Mouse (Mus musculus) inflammation-experienced regulatory T-cells, adult 6 months (primary cell): ENCODE measurements around the gene Zfp804a. TPM values are rescaled to one million over a fixed set of nuclear protein-coding genes. Genes with fewer than 3 reads are reported as not detected.

Experiments used
- ATAC-seq: one replicate; pipeline ENCODE4 v1.8.0; 2017
- polyA plus RNA-seq, 3 experiments: library from polyadenylated mRNA; unstranded; fragments of 100-300 nt; shearing (Covaris generic); gene quantifications; one replicate each; pipeline ENCODE4 v1.2.1; 2017

Gene Zfp804a
- polyA plus RNA-seq = not detected

DNA sequence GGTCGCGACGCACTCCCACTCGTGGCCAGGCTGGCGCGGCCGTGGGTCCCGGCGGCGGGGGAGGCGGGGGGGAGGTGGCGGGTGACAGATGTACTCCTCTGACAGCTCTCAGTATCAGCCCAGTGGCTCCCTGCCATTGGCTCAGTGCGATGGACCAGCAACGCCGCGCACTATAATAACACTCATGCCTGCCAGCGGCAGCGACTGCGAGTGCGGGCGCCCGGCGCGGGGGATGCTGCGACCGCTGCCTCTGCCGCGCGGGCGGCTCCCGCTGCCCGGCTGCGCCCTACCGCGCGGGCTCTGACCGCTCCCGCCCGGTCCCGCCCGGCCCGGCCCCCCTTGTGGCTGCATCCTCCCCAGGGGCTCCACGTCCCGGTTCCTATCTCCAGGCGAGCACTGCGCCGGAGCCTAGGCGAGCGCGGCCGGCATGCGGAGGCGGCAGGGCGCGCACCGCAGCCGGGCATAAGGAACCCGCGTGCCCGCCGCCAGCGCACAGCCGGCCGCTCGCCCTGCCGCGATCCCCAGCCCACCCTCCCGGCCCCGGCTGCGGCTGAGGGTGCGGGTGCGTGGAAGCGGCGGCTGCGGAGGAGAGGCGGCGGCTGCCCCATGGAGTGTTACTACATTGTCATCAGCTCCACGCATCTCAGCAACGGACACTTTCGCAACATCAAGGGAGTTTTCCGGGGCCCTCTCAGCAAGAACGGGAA, at the start of gene Zfp804a:
Zfp804a (plus strand) TSS at position 38 of the 707 bp plus-strand sequence.
- ATAC-seq = no peak

DNA sequence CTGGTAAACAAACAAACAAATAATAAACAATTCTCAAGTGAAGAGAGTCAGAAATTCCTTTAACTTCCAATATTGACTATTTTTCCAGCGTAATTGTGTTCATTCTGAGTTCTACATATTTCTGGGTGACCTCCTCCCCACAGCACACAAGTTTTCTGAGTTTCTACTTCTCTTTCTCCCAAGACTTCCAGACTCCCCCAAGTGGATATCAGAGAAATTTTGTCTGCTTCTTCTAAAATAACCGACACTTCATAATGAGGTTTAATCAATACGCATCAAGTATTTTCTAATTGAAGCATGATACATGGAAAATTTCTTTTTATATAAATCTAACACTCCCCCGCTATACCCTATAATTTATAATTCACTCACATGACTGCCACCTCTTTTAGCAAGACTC, 1.4 kb upstream of the Zfp804a start:
- no peak for ATAC-seq

DNA sequence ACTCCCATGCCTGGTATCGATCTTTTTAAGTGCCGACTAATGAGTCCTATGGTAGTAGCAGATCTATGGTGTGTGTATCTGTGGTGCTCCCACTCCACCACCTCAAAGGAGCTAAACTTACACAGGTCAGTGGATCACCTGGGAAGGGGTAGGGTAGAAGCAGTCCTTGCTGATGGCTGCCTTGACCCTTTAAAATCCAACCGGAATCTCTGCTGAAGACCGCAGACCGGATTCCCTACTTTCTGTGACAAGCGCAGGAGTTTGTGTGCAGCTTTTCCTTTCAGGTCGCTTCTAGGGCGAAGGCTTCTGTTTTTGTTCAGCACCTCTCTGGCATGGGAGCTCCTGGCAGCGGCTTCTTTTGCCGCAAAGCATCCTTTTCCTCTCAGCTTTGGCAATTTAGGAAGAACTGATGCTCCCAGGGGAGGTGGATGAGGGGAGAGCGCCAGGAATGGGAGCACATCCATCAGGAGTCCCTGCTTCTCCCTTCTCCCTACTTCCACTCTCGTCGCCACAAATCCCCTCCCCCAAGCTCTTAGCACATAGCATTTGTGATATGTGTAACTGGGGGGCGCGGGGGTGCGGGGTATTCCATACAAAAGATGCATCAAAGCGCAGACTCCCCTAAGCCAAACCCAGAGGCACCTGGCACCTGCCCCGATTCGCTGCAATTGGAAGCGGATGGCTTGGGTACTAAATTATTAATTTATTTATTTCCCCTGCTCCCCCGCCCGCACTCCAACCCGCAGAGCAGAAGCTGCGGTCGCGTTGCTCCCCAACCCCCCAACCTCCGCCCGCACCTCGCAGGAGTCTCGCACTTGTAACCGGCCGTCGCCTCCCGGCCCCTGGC, 461 bp upstream of the Zfp804a start:
- ATAC-seq = no peak

DNA sequence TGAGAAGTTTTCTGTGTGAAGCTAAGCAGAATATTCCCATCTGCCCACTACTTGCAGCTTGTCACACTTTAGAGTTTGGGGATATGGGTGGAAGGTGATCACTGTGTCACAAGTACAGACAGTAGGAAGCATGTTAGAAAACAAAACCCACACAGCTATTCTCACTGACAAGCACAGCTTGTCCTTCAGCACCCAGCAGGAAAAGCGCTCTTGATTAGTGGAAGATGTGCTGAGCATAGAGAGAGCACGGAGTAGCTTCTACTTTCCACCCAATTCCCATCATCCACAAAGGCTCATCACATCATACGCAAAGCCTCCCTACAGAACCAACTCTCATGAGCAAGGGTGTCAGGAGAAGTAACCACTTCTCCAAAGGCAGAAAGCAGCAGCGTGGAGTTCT, 1.4 kb downstream of the Zfp804a start:
- ATAC-seq = no peak

DNA sequence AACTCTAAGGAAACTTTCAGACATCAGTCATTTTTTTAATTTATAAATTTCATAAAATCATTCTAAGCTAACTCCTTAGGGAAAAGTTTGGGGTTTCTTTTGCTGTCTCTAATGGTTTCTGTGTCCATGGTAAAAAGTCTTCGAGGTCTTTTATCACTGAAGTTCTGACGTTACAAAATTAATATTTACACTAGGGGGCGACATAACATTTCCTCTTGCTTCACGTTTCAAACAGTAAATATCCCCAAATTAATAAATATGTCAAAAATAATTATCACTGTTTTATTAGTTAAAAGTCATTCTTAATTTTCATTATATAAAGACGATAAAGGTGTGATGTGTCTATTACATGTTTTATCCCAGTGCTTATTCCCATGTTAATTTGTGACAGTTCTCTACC, 11.6 kb downstream of the Zfp804a start:
- ATAC-seq = no peak

DNA sequence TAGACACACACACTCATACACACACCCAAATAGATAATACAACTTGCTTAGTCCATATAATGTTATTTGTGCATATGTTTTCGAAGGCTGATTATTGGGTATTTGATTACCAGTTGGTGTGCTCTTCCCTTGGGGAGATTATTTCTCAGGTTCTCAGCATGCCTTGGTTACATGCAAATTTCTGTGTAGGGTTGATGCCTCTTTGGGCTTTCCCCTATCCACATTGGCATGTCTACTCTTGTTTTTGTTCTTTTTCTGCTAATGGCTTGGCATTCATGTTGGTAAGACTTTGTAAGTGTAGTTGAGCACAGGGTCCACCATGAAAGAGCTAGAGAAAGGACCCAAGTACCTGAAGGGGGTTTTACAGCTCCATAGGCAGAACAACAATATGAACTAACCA, 14.9 kb downstream of the Zfp804a start:
- ATAC-seq = no peak

DNA sequence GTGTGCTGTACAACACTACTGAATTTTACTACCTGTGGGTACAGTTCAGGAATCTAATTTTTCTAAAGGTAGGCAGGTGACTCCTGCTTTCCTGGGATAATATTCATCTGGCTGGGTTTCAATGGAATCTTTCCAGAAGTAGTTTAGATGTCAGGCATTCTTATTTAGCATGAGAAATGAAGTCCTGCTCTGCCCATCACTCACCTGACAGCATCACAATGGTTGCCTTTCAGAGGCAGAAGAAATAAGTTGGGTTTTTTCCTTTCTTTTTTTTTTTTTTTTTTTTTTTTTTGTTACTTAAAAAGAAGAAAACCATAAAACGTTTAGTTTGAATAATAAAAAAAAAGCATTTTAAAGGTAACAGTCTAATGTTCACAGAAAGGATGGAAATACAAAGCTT, 16.1 kb downstream of the Zfp804a start:
- ATAC-seq = no peak

DNA sequence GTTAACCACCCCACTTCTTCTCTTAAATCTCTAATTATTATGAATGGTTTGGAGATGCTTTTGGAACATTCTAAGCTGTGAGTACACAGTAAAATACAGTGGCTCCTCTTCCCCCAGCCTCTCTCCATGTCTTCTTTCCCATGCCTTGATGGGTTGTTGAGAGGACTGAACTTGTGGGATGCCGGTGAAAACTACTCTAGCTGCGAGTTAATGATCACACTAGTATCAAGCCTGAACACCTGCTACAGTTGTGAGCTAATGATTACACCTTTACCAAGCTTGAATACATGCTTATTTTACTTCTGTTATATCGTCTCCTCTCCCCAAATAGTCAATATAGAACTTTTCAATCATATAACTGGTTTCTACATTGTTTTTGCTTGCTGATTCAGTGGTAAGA, 23.9 kb downstream of the Zfp804a start:
- no peak for ATAC-seq

DNA sequence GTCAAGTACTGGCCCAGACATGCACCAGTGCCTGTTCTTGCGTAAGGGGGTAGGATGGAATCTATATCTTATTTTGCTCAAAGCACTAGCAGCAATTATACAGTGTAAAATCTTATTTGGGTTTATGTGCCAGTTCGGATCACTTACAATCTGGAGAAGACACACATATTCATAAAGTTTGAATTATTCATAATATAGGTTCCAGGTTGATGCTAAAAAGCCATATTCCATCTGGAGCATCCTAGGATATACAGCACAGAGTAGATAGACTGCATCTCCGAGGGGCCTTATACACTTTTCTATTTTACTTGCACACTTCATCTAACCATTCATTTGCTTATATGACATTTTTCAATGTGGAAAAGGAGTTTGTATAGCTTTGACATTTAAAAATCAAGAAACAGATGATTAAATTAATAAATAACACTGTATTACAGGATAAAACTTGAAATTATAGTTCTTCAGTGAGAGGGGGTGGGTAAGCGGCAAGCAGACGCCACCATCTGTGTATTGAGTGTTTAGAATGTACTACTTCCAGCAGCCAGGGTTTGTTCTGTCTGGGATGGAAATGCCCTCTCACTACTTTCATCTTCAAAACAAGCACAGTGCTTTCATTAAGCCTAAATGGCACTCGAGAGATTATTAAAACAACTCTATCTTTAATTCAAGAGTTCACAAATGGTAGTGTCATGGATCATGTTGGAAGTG, 25.4 kb downstream of the Zfp804a start:
- ATAC-seq = no peak

DNA sequence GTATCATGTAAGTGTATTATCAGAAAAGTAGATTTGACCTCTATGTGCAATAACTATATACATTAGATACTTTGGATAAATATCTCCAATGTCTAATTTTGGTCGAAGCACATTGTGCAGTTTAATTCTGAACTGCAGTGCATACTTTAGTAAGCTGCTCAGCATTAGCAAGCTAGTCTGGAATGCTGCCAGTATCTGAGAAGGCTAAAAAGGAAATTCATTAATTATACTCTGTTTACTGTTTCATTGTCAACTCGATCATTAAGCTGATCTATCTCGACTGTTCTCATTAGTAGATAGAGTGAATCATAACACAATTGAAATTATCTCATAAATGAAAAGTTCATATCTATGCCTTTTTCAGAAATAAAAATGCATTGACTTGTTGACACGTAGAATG, 27.7 kb downstream of the Zfp804a start:
- ATAC-seq = no peak

DNA sequence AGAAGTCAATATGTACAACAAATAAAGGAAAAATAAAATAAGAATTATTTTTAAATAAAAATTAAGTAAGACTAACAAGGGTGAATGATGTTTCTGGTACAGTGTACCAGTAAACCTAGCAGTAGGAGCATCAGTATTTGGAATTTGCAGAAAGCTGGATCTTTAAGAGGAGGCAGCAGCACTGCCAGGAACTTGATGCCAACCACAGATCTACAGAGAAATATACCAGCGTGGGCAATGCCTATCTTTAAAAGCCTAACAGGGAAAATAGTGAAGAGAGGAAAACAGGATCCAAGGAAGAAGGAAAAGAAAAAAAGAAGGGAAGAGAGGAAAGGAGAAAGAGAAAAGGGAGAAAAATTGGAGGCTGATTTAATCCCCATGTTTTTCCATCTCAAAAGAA, 60.1 kb downstream of the Zfp804a start:
- no peak for ATAC-seq

DNA sequence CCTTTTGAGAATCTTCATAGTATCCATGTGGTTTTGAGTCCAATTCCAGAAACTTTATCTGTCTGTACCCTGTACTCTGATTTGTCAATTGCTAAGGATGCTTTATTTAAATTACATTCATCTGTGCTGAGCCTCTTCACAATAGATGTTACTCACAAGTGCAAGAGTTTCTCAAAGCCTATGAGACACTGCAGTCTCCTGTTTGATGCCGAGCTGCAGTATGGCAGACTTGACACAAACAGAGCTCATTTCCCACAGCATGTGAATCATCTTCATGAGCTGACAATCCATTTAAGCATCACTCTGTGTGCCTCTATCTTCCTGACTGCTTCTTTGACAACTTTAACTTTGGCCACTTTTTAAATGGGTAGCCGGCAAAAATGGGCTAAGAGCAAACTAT, 60.6 kb downstream of the Zfp804a start:
- ATAC-seq = no peak

DNA sequence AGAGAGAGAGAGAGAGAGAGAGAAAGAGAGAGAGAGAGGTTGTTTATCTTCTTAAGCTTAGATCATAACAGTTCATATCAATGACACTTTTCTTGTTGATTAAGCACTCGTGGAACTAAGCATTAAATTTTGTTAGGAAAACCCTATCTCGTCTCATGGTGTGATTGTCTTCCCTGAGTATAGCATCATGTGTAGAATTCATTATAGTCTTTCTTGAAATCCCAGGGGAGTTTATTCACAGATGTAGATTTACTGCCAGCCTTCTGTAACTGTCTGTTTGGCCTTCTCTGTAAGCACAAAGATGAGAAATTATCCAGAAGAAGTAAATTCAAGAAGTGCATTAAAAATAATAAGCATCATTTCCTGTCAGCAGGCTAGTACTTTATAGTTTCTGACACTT, 66.6 kb downstream of the Zfp804a start:
- no peak for ATAC-seq

DNA sequence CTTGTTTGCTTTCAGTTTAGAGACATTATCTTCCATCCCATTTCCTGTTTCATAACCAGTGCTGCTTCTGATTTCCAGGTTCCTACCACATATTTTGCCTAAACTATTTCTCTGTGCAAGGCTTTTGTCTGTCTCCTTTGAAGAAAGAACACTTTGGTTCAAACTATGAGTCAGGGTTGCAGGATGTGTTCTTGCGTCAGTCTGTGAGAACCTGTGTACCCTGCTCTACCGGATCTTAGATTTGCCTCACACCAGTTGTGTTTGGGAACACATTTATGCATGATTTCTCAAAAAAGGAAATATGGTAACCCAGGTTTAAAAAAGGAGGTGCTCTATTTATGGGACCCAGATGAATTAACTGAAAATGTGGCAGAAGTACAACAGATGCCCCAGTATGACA, 125.7 kb downstream of the Zfp804a start:
- ATAC-seq = no peak

DNA sequence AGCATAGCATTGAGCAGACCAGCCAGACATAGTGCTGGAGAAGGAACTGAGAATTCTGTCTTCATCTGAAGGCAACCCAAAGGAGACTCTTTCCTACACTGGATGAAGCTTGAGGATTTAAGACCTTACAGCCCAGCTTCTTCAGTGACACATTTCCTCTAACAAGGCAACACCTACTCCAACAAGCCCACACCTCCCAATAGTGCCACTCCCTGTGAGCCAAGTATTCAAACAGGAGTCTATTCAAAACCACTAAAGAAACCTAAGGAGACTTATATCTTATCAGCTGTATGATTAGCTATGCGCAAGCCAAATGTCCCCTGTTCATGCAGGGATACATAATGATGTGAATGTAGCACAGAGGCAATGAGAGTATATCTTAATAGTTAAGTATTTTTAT, 128.0 kb downstream of the Zfp804a start:
- ATAC-seq = no peak

DNA sequence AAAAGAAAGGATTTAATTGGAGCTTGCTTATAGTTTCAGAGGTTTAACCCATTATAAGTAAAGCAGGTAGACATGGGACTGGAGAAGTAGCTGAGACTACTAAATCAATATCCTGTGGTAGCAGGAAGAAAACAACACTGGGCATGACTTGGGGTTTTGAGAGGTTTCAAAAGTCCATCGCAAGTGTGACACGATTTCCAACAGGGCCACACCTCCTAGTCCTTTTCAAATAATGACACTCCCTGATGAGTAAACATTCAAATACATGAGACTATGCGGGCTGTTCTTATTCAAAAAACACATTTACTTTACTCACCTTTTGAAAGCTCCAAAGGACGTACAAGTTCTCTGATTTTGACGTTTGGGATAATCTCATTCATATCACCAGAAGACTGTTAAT, 146.9 kb downstream of the Zfp804a start:
- ATAC-seq = no peak

DNA sequence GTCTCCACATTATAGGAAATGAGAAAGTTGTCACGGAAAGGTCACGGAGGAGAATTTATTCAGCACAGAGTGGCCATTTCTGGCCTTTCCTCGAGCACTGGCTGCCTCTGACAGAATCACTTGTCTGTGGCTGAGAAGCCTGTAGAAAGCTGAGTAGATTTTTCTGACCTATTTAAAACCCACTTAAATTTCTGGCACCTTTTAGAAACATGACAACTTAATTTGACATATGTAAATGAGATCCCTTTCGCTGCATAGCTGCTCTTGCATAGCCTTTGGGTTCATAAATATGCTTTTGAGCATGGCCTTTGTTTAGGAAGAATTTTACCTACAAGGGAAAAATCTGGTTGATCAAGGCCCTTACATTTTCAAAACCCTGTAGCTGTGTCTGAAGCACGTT, 147.6 kb downstream of the Zfp804a start:
- ATAC-seq = no peak

DNA sequence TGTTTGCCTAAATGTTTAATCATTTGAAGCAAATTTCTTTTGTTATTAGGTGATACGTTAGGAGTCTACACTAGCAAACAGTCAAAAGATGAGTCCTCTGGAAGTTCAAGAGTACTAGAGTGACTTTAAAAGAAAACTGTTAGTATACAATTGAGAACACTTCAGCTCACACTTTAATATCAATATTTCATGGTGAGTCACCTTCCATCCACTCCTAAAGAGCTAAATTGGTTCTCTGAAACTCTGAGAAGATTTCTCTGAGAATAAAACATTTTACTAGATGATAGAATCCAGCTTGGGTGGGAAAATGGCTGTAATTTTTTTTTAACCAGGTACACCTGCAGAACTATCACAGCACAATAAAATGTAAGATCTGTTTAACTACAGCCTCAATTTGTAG, 157.6 kb downstream of the Zfp804a start:
- ATAC-seq = no peak

DNA sequence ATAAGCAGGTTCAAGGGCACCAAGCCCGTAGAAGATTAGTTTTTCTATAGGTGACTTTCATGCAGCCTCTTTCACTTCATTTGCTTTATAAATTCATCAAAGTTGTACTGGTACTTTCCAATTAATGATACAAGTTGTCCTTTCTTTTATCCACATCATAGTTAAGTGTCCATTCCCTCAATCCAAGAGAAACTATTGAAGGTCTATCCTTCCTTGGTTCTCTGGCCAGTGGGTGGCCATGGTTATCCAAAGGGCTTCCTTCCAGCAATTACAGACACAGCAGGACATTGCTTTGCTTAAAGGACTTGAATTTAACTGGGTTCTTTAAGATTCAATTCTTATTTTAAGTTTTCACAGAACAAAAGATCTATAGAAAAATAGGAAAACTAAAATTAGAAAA, 158.9 kb downstream of the Zfp804a start:
- no peak for ATAC-seq

DNA sequence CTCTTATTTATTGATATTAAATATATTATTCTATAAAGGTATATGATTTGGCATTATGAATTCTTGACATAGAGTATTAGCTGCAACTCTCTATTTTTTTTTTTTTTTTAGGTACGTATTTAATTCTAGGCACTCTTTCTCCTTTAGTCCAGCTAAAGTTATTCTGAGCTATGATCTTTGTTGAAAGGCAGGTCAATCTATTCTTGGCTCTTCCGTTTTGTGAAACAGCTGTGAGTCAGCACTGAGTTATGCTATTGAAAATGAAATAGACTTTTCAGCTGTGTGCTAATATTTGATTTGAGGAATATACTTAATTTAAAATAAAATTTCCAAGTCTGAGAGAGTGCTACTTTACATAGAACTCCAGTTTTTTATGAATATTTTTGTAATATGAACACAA, 164.9 kb downstream of the Zfp804a start:
- no peak for ATAC-seq

DNA sequence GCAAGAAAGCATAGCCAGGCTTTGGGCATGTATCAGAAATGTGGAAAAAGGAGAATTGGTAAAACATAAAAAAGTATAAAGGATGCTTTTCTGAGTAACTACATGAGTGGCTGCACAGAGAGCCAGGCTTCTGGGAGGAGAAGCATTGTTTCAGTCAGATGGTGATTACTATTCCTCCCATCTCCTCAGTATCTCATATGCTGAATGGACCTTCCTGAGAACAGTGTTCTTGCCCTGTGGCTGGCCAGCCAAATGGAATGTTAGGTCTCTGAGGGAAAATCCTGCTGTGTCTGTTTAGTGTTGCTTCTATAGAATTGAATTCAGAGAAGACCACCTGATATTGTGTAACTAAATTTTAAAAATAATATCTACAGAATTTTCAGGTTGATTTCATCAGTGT, 193.0 kb downstream of the Zfp804a start:
- ATAC-seq = no peak

DNA sequence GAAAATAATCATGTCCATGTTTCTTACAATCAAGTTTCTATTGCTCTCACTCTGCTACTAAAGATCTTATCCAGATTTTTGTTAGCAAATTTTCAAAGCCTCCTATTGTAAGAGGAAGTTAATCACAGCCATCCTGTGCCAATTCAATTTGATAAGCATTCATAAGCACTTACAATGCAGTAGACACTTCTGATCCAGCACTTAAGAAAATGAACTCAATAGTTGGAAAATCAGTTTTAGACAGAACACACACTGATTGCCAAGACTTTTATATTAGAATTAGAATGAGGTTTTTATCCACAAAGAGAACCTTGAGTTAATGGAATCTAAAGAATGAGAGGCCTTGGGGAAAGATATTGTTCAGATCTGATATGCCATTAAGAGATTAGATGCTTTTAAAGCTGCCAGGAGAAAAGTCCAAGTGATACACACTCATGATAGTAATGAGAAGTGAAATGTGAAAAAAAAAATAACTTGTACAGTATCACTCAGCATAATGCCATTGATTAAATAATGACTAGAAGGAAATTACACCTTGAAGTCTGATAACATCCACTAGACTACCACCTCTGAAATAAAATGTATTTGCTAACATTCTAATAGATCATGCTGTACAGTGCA, 194.0 kb downstream of the Zfp804a start:
- no peak for ATAC-seq

DNA sequence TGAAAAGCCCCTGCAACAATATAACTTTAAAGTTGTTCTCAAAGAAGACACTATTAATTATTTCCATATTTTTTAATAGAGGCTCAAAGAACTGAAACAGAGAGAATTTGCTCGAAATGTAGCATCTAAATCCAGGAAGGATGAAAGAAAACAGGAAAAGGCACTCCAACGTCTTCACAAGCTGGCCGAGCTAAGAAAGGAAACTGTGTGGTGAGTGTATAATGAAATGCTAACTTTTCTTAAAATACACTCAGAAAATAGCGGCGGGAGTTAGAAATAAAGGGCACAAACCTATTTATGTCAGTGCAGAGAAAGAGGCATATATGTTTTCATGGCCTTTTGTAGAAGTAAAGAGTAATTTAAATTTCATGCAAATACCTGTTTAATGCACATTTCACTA, 200.4 kb downstream of the Zfp804a start:
- no peak for ATAC-seq
